Mouse (Mus musculus) liver, embryonic 14.5 days (tissue): ENCODE data around the gene 2310022A10Rik. TPM values are rescaled to one million over a fixed set of nuclear protein-coding genes. Genes with fewer than 3 reads are reported as not detected.
"Not testable (repeated sequence)": the region's sequence is repeated elsewhere in the genome, so short reads cannot be mapped to it uniquely, and the experiment has no call there.

Experiments
- ATAC-seq: fragments of 200-750 bp; cut with Nextera tagmentation; 2 replicates; pipeline ENCODE4 v1.8.0; 2017; ENCODE audit warnings: moderate number of reproducible peaks, mild to moderate bottlenecking, moderate library complexity; ENCODE audit not compliant: insufficient read depth
- DNase-seq, 3 experiments: peaks; one replicate each; pipeline ENCODE4 v3.0.0-alpha.2; 2012 to 2013; ENCODE audit warnings: low read depth in 3 of 3, low spot score in 3 of 3
- H3K27ac ChIP-seq: fragments of 300-500 bp; sonication (generic); 2 replicates; pipeline ENCODE4 v1.5.1; 2014; ENCODE audit warnings: moderate library complexity, mild to moderate bottlenecking, control low read depth, inconsistent platforms
- H3K27me3 ChIP-seq: fragments of 300-500 bp; sonication (generic); 2 replicates; pipeline ENCODE4 v1.6.1; 2014; ENCODE audit warnings: mild to moderate bottlenecking, low read length, moderate library complexity; ENCODE audit not compliant: control insufficient read depth, insufficient read depth
- H3K36me3 ChIP-seq: fragments of 300-500 bp; sonication (generic); replicated peaks from 2 replicates; pipeline ENCODE4 v1.6.1; 2014; ENCODE audit warnings: low read depth; ENCODE audit not compliant: control insufficient read depth, insufficient read depth
- H3K4me1 ChIP-seq, 2 experiments: fragments of 200-500 bp in 1 of 2; fragments of 300-500 bp in 1 of 2; sonication (generic) in 1 of 2; replicated peaks; 2 replicates each; pipeline ENCODE4 v1.6.1; 2012 to 2014; ENCODE audit warnings: antibody characterized with exemption in 1 of 2, inconsistent platforms in 1 of 2, low read length in 1 of 2; ENCODE audit not compliant: control insufficient read depth in 2 of 2, insufficient read depth in 2 of 2
- H3K4me2 ChIP-seq: fragments of 300-500 bp; sonication (generic); 2 replicates; pipeline ENCODE4 v1.6.1; 2014; ENCODE audit warnings: low read depth, mild to moderate bottlenecking, control low read depth, moderate library complexity
- H3K4me3 ChIP-seq, 2 experiments: fragments of 200-500 bp in 1 of 2; fragments of 300-500 bp in 1 of 2; sonication (generic) in 1 of 2; 2 replicates each; pipeline ENCODE4 v1.5.1; 2012 to 2014; ENCODE audit warnings: low read depth in 2 of 2, low read length in 2 of 2, mild to moderate bottlenecking in 2 of 2, control low read depth in 1 of 2, inconsistent platforms in 1 of 2, moderate library complexity in 1 of 2; ENCODE audit not compliant: insufficient read depth in 1 of 2
- H3K9ac ChIP-seq: fragments of 300-500 bp; sonication (generic); replicated peaks from 2 replicates; pipeline ENCODE4 v1.6.1; 2014; ENCODE audit warnings: mild to moderate bottlenecking, control low read depth, moderate library complexity
- H3K9me3 ChIP-seq: fragments of 300-500 bp; sonication (generic); 2 replicates; pipeline ENCODE4 v1.6.1; 2016; ENCODE audit warnings: low read length, mixed read lengths; ENCODE audit not compliant: control insufficient read depth
- CTCF ChIP-seq: IDR thresholded peaks from 2 replicates; pipeline ENCODE4 v1.5.1; 2016; ENCODE audit warnings: antibody characterized with exemption, low read depth, control low read depth
- EP300 ChIP-seq: IDR thresholded peaks from 2 replicates; pipeline ENCODE4 v1.6.1; 2016; ENCODE audit warnings: antibody characterized with exemption, low read depth
- WGBS: fragments of 180-500 bp; shearing (Covaris S2); extraction: QIAGEN DNeasy Blood & Tissue Kit; methylation state at CpG from one replicate; pipeline ENCODE4 v1.1.7; 2014; ENCODE audit not compliant: insufficient replicate concordance; 5-methylcytosine and 5-hydroxymethylcytosine counted together
- polyA plus RNA-seq, 2 experiments: library from polyadenylated mRNA; depleted of rRNA in 1 of 2; stranded (reverse) in 1 of 2; unstranded in 1 of 2; fragments of >200 nt; fragmentation: Nextera tagmentation in 1 of 2; extraction: Ambion mirVana in 1 of 2; gene quantifications; 2 replicates each; pipeline versions ENCODE4 v1.2.1 to v1.2.3; 2012 to 2014

Gene 2310022A10Rik
- polyA plus RNA-seq, 2 experiments = 12.7 to 13.8 TPM

- ATAC-seq (no peak), DNase-seq (no peak)
- Histone ChIP-seq H3K27ac (no peak overlapping the region), H3K36me3 (peaks cover 37% of the 10 kb centered on the region), H3K27me3 (no peaks in the 10 kb centered on the region), H3K9me3 (no peaks in the 10 kb centered on the region), H3K4me3 (no peak overlapping the region), H3K9ac (no peak overlapping the region), H3K4me1 (no peaks in the 10 kb centered on the region), H3K4me2 (no peak overlapping the region)
- TF ChIP-seq CTCF (no peak), EP300 (no peak)
- WGBS = 67% methylated on average over 1 of the region's 1 CpGs
These were observed 69.2 kb downstream of the 2310022A10Rik start for GRCm38 (mm10) chr7:27622234-27622633.

GRCm38 (mm10) chr7:27624967-27625366, 71.9 kb downstream of the 2310022A10Rik start:
- Histone ChIP-seq H3K36me3 (peaks cover 26% of the 10 kb centered on the region), H3K27me3 (no peaks in the 10 kb centered on the region), H3K4me2 (no peak overlapping the region), H3K9me3 (no peaks in the 10 kb centered on the region), H3K9ac (no peak overlapping the region), H3K27ac (no peak overlapping the region), H3K4me3 (no peak overlapping the region), H3K4me1 (no peaks in the 10 kb centered on the region)
- TF ChIP-seq CTCF (no peak), EP300 (no peak)
- DNase-seq (no peak), ATAC-seq (no peak)

- 77% methylated on average over 7 of the region's 7 CpGs for WGBS
- no peak overlapping the region for H3K4me3 ChIP-seq
- no peak overlapping the region for H3K27ac ChIP-seq
- no peaks in the 10 kb centered on the region for H3K27me3 ChIP-seq
- TF ChIP-seq EP300 = no peak
- TF ChIP-seq CTCF = no peak
- H3K4me2 ChIP-seq = no peak overlapping the region
- H3K36me3 ChIP-seq = peaks cover 24% of the 10 kb centered on the region
- DNase-seq (no peak), ATAC-seq (no peak)
- H3K9me3 ChIP-seq = no peaks in the 10 kb centered on the region
- no peak overlapping the region for H3K9ac ChIP-seq
- no peaks in the 10 kb centered on the region for H3K4me1 ChIP-seq
These were observed 74.7 kb downstream of the 2310022A10Rik start for GRCm38 (mm10) chr7:27627707-27628106.

- Histone ChIP-seq H3K4me2 (no peak overlapping the region), H3K4me1 (no peaks in the 10 kb centered on the region), H3K36me3 (peaks cover 28% of the 10 kb centered on the region), H3K4me3 (no peak overlapping the region), H3K9ac (no peak overlapping the region), H3K27ac (no peak overlapping the region), H3K27me3 (no peaks in the 10 kb centered on the region), H3K9me3 (no peaks in the 10 kb centered on the region)
- TF ChIP-seq EP300 = no peak
- TF ChIP-seq CTCF = no peak
- DNase-seq (no peak), ATAC-seq (no peak)
- WGBS = 87% methylated on average over 6 of the region's 6 CpGs
These were observed 75.2 kb downstream of the 2310022A10Rik start for GRCm38 (mm10) chr7:27628190-27628589.

GRCm38 (mm10) chr7:27628816-27629215, 75.8 kb downstream of the 2310022A10Rik start:
- H3K36me3 ChIP-seq = peaks cover 29% of the 10 kb centered on the region
- not testable (repeated sequence) for ATAC-seq, DNase-seq, H3K27ac ChIP-seq, H3K4me2 ChIP-seq, H3K9ac ChIP-seq, H3K27me3 ChIP-seq, H3K4me3 ChIP-seq, H3K9me3 ChIP-seq, H3K4me1 ChIP-seq
- WGBS = 82% methylated on average over 7 of the region's 7 CpGs

- H3K9ac ChIP-seq = no peak overlapping the region
- H3K27ac ChIP-seq = no peak overlapping the region
- WGBS = 78% methylated on average over 4 of the region's 4 CpGs
- TF ChIP-seq CTCF (no peak), EP300 (no peak)
- H3K9me3 ChIP-seq = no peaks in the 10 kb centered on the region
- peaks cover 32% of the 10 kb centered on the region for H3K36me3 ChIP-seq
- DNase-seq (no peak), ATAC-seq (no peak)
- no peaks in the 10 kb centered on the region for H3K27me3 ChIP-seq
- no peaks in the 10 kb centered on the region for H3K4me1 ChIP-seq
- H3K4me2 ChIP-seq = no peak overlapping the region
- H3K4me3 ChIP-seq = no peak overlapping the region
These were observed 78.4 kb downstream of the 2310022A10Rik start for GRCm38 (mm10) chr7:27631439-27631838.

Other genes starting within 250 kb of the 2310022A10Rik start
- 5.2 and 5.5 TPM in 2 replicates for gene Ltbp4, start 215.5 kb upstream of the 2310022A10Rik start, polyA plus RNA-seq (2012; rRNA removed)
- gene Ltbp4, start 215.5 kb upstream of the 2310022A10Rik start, polyA plus RNA-seq (2014; fragmentation: Nextera tagmentation; extraction: Ambion mirVana) = 2.5 and 3.0 TPM in 2 replicates
- 19.1 and 24.7 TPM in 2 replicates for gene Shkbp1, start 197.2 kb upstream of the 2310022A10Rik start, polyA plus RNA-seq (2012; rRNA removed)
- gene Shkbp1, start 197.2 kb upstream of the 2310022A10Rik start, polyA plus RNA-seq (2014; fragmentation: Nextera tagmentation; extraction: Ambion mirVana) = 11.8 and 15.1 TPM in 2 replicates
- 0.09 and 0.40 TPM in 2 replicates for gene Gm20479, start 195.8 kb upstream of the 2310022A10Rik start, polyA plus RNA-seq (2012; rRNA removed)
- gene Gm20479, start 195.8 kb upstream of the 2310022A10Rik start, polyA plus RNA-seq (2014; fragmentation: Nextera tagmentation; extraction: Ambion mirVana) = not detected in 2 replicates
- 0.06 TPM in 2 replicates for gene Sptbn4, start 105.5 kb upstream of the 2310022A10Rik start, polyA plus RNA-seq (2012; rRNA removed)
- 0.05 and 0.06 TPM in 2 replicates for gene Sptbn4, start 105.5 kb upstream of the 2310022A10Rik start, polyA plus RNA-seq (2014; fragmentation: Nextera tagmentation; extraction: Ambion mirVana)
- 673 and 878 TPM in 2 replicates for gene Blvrb, start 105.3 kb upstream of the 2310022A10Rik start, polyA plus RNA-seq (2012; rRNA removed)
- gene Blvrb, start 105.3 kb upstream of the 2310022A10Rik start, polyA plus RNA-seq (2014; fragmentation: Nextera tagmentation; extraction: Ambion mirVana) = 1,114 and 1,162 TPM in 2 replicates
- gene Sertad3, start 79.5 kb upstream of the 2310022A10Rik start, polyA plus RNA-seq (2012; rRNA removed) = 22.6 and 24.0 TPM in 2 replicates
- 22.5 and 25.3 TPM in 2 replicates for gene Sertad3, start 79.5 kb upstream of the 2310022A10Rik start, polyA plus RNA-seq (2014; fragmentation: Nextera tagmentation; extraction: Ambion mirVana)
- gene Sertad1, start 66.3 kb upstream of the 2310022A10Rik start, polyA plus RNA-seq (2012; rRNA removed) = 9.9 and 13.5 TPM in 2 replicates
- gene Sertad1, start 66.3 kb upstream of the 2310022A10Rik start, polyA plus RNA-seq (2014; fragmentation: Nextera tagmentation; extraction: Ambion mirVana) = 19.7 and 20.3 TPM in 2 replicates
- gene Prx, start 53.9 kb upstream of the 2310022A10Rik start, polyA plus RNA-seq (2012; rRNA removed) = 0.55 and 0.73 TPM in 2 replicates
- 0.23 and 0.29 TPM in 2 replicates for gene Prx, start 53.9 kb upstream of the 2310022A10Rik start, polyA plus RNA-seq (2014; fragmentation: Nextera tagmentation; extraction: Ambion mirVana)
- 0.49 and 0.50 TPM in 2 replicates for gene Hipk4, start 30.0 kb upstream of the 2310022A10Rik start, polyA plus RNA-seq (2012; rRNA removed)
- 0.06 TPM in 1 of 2 replicates, not detected in the other for gene Hipk4, start 30.0 kb upstream of the 2310022A10Rik start, polyA plus RNA-seq (2014; fragmentation: Nextera tagmentation; extraction: Ambion mirVana)
- gene Pld3, start within 50 bp of the 2310022A10Rik start, polyA plus RNA-seq (2012; rRNA removed) = 48.9 and 55.9 TPM in 2 replicates
- gene Pld3, start within 50 bp of the 2310022A10Rik start, polyA plus RNA-seq (2014; fragmentation: Nextera tagmentation; extraction: Ambion mirVana) = 55.0 TPM in 2 replicates
- 21.5 and 23.2 TPM in 2 replicates for gene Akt2, start 38.3 kb downstream of the 2310022A10Rik start, polyA plus RNA-seq (2012; rRNA removed)
- 21.5 and 23.8 TPM in 2 replicates for gene Akt2, start 38.3 kb downstream of the 2310022A10Rik start, polyA plus RNA-seq (2014; fragmentation: Nextera tagmentation; extraction: Ambion mirVana)
- gene Ttc9b, start 100.7 kb downstream of the 2310022A10Rik start, polyA plus RNA-seq (2012; rRNA removed) = 0.05 TPM in 1 of 2 replicates, not detected in the other
- gene Ttc9b, start 100.7 kb downstream of the 2310022A10Rik start, polyA plus RNA-seq (2014; fragmentation: Nextera tagmentation; extraction: Ambion mirVana) = not detected in 2 replicates
- 3.4 and 3.5 TPM in 2 replicates for gene Map3k10, start 121.4 kb downstream of the 2310022A10Rik start, polyA plus RNA-seq (2012; rRNA removed)
- gene Map3k10, start 121.4 kb downstream of the 2310022A10Rik start, polyA plus RNA-seq (2014; fragmentation: Nextera tagmentation; extraction: Ambion mirVana) = 1.00 and 1.0 TPM in 2 replicates
- gene Zfp607b, start 136.1 kb downstream of the 2310022A10Rik start, polyA plus RNA-seq (2012; rRNA removed) = 0.11 and 0.19 TPM in 2 replicates
- gene Zfp607b, start 136.1 kb downstream of the 2310022A10Rik start, polyA plus RNA-seq (2014; fragmentation: Nextera tagmentation; extraction: Ambion mirVana) = 0.23 and 0.25 TPM in 2 replicates
- 0.97 and 1.4 TPM in 2 replicates for gene Zfp60, start 178.2 kb downstream of the 2310022A10Rik start, polyA plus RNA-seq (2012; rRNA removed)
- 3.1 and 4.5 TPM in 2 replicates for gene Zfp60, start 178.2 kb downstream of the 2310022A10Rik start, polyA plus RNA-seq (2014; fragmentation: Nextera tagmentation; extraction: Ambion mirVana)